Mouse (Mus musculus): ENCODE results near the gene Pdzd7.

Gene Pdzd7

DNA sequence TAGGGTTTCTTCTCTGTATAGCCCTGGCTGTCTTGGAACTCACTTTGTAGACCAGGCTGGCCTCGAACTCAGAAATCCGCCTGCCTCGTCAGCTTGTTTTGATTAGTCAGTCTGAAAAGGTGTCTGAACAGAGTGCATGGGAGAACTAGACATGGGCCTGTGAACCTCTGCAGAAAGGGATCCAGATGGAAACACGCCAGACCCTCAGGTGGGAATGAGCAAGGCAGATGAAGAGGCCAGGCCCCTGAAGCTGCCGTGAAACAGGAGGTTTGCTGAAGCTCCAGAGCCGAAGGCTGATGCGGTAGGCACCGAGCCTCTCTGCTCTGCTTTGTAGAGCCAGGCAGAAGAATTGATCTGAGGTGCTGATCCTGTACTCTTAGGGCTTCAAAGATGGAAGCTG is 33.3 kb downstream of the Pdzd7 start:
- DNase-seq (ENCODE audit: low spot score) = no peak

DNA sequence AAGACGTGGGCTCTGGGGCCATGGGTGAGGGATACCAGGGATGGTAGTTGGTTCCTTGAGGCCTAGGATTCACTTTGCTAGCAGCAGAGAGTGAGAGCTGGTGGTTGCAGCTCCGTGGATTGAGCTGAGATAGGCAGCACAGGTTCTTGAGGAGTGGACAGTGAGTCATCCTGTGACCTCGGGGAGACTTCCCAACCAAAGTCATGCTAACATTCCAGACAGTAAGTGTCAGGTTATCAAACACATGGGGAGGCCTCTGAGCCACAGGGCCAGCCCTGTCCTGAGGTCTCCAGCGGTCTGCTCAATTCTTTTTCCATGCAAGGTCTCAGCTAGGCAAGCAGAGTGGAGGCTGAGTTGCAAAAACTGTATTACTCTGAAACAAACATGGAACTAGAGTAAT is 34.9 kb downstream of the Pdzd7 start:
- no peak for DNase-seq (ENCODE audit: low spot score)

DNA sequence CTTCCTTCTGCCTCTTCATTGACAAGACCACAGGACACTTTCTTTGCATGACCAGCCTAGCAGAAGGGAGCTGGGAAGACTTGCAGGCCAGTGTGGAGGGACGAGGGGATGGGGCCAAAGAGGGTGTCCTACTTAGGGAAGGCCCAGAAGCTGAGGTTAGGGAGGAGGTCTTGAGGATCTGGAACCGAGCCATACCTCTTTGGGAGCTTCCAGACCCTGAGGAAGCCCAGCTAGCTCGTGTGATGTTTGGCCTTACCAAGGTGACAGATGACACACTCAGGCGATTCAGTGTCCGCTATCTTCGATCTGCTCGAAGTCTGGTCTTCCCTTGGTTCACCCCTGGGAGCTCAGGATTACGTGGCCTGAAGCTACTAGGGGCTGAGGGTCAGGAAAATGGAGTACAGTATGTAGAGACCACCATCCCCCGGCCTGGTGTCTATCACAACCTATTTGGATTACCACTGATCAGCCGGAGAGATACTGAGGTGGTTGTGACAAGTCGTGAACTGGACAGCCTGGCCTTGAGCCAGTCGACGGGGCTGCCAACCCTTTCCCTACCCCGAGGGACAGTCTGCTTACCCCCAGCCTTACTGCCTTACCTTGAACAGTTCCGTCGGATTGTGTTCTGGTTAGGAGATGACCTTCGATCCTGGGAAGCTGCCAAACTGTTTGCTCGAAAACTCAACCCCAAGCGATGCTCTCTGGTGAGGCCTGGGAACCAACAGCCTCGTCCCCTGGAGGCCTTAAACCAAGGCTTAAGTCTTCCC is 37.9 kb downstream of the Pdzd7 start:
- no peak for DNase-seq (ENCODE audit: low spot score)

DNA sequence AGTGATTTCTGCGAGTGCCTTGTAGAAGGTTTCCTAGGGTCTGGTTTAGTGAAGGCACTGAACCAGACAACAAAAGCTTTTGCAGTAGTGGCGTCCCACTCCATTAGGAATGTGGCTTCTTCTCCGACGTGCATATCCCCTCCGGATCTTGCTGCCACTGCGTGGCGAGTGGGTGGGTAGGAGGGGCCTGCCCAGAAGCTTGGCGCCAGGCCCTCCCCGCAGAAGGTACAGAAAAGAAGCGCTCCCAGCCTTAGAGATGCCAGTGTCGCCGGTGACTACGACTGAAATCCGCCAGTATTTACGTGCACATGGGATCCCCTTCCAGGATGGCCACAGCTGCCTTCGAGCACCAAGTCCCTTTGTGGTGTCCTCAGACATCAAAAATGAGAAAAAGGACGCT is 38.5 kb downstream of the Pdzd7 start:
- DNase-seq (ENCODE audit: low spot score) = no peak

DNA sequence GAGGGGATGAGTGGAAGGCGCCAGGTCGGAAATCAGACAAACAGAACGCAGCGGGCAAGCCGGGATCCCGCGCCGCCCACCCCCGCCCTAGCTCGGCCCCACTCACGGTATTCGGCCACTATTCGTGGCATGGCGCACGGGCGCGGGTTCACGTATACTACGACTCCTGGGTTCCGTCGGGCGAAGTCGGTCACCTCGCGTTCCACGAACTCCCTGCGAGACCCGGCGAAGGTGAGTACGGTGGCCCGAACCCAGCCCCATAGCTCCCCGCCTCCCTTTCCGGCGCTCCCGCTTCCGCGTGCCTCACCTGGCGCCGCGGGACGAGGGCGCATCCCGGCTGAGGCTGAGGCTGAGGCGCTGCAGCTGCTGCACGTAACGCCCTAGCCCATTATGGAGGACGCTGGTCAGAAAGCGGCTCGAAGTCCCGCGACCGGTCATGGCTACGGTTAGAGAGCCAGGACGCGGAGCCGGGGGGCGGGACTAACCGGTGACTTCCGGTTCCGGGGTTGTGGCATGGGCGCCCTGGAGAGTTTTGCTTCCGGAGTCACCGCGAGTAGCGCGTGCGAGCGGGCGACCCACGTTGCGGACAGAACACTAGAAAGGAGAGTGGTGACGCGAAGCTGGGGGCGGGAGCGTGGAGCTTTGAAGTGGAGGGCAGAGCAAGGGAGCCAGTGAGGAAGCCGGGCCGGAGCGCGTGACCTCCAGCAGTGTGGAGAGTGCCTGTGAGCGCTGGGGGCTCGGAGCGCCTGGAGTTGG is 39.4 kb downstream of the Pdzd7 start, which contains the start of gene Mrpl43:
TSS of gene Mrpl43 (minus strand) at position 486 of the 756 bp plus-strand sequence.
- peak; percentile 92 for DNase-seq (ENCODE audit: low spot score)

DNA sequence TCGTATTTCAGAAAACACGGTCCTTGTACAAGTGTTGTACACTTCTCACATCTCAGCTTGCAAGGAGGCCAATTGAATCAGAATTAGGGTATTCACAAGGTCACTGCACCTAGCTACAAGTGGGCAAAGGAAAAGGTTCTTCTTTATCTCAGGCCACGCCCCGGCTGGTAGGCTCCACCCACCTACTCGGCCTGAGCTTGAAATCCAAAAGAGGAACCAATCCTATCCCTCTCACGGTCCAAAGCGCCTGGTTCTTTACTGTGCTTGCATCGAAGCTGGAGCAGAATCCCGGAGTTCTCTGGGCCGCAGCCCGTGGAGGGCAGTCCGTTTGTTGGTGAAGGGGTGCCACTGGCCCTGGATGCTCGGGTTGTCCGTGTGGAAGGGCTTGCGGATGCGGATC is 40.1 kb downstream of the Pdzd7 start, which contains the start of gene Twnk:
TSS of gene Twnk (plus strand) at position 220 of the 400 bp plus-strand sequence.
- no peak for DNase-seq (ENCODE audit: low spot score)

DNA sequence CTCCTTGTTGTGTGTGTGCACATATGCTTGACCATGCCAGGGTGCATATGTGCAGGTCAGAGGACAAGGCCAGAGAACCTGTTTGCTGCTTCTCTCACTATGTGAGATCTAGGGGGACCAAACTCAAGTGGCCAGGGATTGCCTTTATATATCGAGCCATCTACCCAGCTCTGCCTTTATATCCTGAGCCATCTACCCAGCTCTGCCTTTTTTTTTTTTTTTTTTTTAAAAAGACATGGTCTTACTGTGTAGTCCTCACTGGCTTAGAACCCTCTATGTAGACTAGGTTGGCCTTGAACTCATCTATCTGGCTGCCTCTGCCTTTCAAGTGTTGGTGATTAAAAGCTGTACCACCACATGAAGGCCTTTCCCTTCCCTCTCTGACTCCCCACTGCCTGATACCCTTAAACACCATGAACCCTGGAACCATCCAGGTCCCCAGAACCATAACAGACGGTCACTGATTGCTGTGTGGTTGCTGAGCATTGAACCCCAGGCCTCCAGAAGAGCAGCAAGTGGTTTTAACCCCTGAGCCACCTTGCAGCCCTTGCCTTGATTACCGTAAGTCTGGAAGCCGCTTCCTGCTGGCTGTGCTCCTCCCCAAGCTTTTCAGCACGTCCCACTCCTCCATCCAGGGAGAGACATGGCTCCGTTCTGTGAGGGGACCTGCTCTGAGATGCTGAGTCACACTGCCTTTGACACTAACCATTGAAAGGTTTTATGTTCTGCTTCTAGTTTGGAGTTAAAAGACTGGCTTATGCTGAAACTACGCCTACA is 41.6 kb downstream of the Pdzd7 start:
- DNase-seq (ENCODE audit: low spot score) = no peak

DNA sequence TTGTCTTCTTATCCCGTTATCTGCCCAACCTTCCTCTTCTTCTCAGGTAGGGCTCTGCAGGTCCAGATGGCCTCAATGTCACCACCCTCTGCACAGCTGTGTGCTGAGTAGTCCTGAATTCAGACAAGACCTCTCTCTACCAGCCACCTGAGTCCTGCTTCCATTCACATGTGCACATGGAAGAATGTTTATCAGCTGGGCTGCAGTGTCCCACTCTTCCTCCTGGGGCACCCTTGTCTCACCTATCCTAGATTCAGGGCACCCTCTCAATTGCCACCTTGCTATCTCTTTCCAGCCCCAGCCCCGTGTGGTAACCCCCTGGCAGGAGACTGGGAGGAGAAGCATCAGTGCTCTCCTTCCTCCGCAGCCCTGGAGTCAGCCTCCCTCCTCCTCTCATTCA is 43.2 kb downstream of the Pdzd7 start:
- DNase-seq (ENCODE audit: low spot score) = no peak

DNA sequence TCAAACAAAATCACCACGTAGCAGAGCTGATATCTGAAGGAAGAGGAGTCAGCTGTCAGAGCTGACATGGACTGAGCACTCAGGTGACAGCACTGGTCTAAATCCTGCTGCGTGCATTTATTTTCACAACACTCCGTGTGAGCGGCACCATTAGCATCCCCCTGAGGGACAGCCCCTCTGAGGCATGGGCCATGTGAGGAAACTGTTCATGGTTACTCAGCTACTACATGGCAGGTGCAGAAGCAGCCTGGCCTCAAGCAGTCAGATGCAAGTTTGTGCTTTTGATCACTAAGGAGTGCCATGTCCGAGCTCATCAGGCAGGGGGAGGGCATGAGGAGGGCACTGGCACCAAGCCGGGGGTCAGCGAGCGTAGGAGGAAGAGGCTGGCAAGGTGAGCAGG is 45.9 kb downstream of the Pdzd7 start:
- DNase-seq (ENCODE audit: low spot score) = no peak

DNA sequence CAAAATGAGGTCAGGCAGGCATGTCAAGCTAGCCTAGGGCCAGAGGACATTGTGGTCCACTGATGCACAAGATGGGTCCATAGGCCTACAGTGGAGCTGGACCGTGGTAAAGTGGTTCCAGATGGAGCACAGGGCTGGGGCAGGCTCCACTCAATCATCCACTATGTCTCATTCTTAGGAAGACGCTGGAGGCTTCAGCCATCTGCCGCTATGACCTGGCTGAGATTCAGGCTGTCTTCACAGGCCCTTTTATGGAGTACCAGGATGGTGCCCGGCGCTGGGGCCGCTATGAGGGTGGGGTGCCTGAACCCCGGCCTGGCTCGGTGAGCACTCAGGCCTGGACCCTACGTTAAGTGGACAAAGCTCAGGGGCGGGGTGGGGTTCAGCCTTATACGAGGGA is 47.7 kb downstream of the Pdzd7 start:
- DNase-seq (ENCODE audit: low spot score) = no peak

DNA sequence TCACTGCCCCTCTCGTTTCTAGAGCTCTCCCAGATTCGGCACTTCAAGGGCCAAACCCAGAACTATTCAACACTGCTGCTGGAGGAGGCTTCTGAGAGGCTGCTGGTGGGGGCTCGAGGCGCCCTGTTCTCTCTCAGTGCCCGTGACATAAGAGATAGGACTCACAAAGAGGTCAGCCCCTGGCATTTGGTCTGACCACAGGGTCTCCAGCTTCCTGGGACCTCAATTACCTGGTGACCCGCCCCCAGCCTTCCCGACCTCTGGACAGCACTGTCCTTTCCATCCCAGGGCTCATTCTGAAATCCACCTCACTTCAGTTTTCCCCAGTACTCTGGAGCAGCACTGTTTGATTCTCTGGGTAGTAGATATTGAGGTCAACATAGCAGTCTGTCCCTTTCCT is 52.8 kb downstream of the Pdzd7 start:
- DNase-seq (ENCODE audit: low spot score) = no peak

DNA sequence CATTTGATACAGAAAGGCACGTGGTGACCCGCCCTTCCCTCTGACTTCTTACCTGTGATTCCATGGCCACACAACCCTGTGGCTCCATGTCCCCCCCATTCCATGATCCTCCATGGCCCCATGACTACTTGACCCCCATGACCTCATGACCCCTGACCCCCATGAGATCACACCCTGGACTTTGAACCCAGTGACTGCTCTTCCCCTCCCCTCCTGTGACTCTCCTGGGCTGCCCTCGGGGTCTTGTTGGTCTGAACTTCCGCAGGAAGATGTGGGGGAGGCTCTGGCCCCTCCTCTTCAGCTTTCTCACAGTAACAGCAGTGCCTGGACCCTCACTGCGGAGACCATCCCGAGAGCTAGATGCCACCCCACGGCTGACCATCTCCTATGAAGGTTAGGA is 53.3 kb downstream of the Pdzd7 start:
- no peak for DNase-seq (ENCODE audit: low spot score)

DNA sequence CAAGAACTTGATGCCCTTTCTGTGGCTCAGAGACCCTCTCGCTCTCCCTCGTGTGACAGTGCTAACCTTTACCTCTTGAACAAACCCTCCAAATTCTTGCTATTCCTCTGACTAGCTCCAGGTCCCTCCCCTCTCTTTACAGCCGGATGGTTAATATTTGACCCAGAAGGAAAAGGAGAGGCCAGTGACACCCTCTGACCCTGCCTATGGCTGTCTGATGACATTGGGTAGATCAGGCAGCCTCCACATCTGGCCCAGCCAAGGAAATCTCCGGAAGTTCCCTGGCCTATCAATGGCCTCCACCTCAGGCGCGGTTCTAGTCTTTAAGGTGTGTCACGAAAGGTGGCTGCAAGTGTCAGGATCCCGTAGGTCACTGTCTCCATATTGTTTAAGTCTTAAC is 54.5 kb downstream of the Pdzd7 start:
- no peak for DNase-seq (ENCODE audit: low spot score)

DNA sequence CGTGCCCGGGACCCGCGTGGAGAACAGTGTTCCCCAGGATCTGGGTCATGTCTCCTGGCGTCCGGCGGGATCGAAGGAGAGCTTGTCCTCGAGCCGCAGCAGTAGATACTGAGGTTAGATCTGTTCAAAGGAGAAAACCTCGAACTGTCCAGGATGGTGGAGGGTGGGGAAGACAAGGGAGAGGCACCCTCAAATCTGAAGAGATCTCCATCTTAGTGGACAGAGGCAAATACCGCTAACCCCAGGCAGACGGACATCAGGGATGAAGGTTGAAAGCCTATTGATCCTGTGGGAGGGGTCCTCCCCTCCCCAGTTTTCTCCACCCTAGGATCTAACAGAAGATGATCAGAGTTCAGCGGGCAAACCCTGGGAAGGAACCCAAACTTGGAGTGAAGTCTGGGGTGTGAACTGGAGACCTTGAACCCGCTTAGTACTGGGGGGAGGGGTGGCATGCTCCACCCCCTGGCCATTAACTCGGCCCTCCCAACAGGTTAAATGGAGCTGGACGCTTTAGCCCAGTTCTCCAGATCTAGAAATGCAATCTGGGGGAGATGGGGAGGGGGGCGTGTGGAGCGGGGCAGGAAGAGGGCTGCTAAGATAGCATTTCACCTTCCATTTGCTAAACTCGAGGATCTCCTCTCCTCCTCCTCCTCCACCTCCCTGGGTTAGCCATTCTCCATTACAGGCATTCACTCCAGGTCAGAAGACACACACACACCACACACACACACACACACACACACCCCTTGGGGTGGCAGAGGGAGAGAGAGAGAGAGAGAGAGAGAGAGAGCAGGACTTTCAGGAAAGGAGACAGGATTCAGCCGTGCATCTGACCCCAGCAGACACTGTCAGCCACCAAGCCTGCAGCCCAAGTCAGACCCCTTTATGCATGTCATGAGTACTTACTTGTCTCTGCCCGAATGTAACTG is 55.7 kb downstream of the Pdzd7 start:
- no peak for DNase-seq (ENCODE audit: low spot score)

DNA sequence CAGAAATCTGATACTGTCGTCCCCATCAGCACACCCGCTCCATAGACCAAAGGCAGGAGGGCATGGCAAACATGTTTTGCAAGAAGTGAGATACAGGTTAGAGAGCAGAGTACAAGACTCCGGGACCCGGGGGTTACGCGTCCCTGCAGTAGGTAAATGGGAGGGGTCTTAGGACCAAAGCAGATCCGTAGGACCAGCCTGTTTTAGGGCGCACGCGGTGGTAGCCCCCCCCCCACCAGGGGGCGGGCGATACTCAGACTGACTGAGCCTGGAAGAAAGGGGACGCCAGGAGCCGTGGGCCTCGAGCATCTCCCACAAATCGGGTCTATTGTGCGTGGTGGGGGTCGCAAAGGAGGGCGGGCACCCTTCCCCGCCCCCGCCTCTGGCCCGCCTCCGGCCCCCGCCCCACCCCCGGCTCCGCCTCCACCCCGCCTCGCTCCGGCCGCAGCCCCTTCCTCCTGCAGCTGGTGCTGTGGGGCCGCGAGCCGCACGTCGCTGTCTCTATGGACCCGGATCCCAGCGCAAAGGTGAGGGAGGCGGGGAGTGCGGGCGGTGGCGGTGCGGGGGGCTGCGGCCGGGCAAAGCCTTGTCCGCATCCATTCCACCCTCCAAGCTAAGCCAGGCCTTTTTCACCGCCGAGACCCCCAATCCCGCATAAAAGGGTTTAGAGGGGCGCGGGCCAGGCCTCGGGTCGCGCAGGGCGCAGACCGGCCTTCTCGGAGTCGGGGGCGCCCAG is 56.5 kb downstream of the Pdzd7 start, which contains the start of gene Sema4g:
TSS of gene Sema4g (plus strand) at position 271 of the 736 bp plus-strand sequence.
- DNase-seq (ENCODE audit: low spot score) = no peak

DNA sequence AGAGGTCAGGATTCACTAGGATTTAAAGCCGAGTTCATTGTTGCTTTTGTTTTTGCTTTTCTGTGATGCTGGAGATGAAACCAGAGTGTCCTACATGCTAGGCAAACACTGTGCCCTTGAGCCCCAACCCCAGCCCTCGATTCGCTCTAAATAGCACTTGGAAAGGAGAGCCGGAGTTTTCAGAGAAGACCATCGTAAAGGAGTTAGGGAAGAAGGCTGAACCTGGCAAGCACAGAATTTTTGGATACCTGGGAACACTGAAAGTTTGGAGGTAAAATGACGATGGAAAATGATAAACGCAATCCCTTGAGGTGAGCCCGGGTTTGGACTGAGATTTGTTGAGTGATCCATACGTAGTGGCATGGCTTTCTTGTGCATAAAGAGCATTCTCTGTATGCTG is 57.2 kb downstream of the Pdzd7 start:
- DNase-seq (ENCODE audit: low spot score) = no peak

DNA sequence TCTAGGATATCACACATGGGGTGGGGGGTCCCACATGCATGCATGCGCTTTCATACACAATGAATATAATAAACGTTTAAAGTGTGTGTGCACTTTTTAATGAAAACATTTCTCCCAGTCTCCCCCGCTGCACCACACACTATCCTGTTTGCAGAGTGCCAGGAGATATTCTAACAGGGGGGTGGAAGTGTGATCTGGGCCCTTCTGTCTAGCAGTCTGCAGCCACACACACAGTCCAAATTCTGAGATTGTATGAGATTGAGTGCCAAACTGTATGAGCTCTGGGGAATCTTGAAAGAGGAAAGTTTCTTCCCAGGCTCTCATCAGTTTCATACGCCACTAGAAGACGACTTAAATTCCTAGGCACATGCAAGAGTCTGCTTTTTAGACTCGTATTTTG is 57.7 kb downstream of the Pdzd7 start:
- peak; percentile 46 for DNase-seq (ENCODE audit: low spot score)

DNA sequence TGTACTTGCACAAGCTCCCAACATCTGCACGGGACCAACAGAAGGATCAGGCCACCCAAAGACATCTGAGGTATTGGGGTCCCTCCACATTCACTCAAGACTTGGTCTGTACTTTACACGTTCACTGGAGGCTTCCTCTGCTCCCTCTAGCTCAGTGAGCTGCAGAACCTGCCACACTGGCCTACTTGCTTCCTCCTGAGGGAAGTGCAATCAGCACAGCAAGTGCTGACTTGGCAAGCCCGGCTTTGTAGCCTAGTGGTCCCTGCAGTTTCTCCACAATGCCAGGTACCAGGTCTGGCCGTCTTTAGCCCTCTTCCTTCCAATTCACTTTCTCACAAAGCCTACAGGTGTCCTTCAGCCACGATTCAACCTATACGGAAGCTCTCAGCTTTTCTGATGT is 58.5 kb downstream of the Pdzd7 start:
- no peak for DNase-seq (ENCODE audit: low spot score)

DNA sequence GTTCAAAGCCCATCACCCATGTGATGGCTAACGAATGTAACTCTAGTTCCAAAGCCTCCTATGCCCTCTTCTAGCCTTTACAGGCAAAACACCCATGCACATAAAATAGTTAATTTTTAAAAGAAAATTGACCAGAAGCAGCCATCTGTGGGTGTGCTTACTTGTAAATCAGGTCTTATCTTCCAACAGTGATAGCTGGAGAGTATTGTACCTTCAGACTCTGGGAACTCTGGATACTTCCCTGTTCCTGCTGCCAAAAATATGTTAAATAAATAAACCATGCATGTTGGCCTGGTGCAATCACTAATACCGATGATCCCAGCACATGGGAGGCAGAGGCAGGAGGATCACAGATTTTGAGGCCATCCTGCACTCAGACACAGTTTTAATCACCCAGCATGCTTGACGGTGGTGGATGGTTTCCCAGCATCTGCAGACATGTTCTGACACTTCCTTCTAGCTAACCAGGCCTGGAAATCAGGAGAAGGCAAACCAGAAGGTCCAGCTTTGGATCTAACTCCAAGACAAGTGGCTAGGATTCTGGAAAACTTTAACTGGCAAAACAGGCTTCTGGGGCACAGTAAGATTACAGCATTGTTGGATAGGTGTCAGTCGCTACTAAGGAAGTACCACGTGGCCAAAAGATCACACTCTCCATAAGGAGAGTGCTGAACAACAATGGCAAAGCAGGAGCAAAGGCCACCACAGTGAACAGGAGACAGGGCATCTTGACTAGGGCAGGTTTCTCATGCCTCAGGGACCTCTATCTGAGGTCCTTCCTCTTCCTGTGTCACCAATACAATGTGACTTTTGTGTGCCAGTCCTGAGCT is 60.1 kb downstream of the Pdzd7 start:
- DNase-seq (ENCODE audit: low spot score) = no peak

DNA sequence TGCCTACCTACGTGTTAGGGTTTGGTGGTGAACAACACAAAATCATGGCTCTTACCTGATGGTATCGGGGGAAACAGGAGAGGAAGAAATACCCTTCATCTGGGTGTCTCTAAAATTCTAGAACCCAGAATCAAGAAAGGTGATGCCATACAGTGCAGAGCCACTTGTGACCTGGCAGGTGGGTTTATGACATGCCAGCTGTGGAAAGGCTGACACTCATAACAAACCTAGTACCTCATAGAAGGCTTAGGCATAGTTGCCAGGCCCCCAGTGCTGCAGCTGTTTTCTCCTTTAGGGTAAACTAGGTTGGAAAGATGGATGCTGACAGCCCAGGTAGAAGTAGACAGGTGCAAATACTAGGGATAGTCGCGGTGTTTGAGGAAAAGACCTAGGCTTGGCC is 61.1 kb downstream of the Pdzd7 start:
- DNase-seq (ENCODE audit: low spot score) = no peak

Measured in left cerebral cortex, adult 11 months (tissue).